Mouse (Mus musculus) embryonic facial prominence, embryonic 10.5 days (tissue): Measurements from ENCODE around the gene Pcsk7. TPM values are rescaled to one million over a fixed set of nuclear protein-coding genes. Genes with fewer than 3 reads are reported as not detected.

Source experiments
- DNase-seq: peaks from one replicate; pipeline ENCODE4 v3.0.0-alpha.2; 2017; ENCODE audit warnings: low spot score
- H3K27ac ChIP-seq: fragments of 300-500 bp; sonication (generic); replicated peaks from 2 replicates; pipeline ENCODE4 v1.5.1; 2016; ENCODE audit warnings: mild to moderate bottlenecking
- H3K27me3 ChIP-seq: fragments of 300-500 bp; sonication (generic); replicated peaks from 2 replicates; pipeline ENCODE4 v1.6.1; 2016; ENCODE audit warnings: low read depth, mild to moderate bottlenecking; ENCODE audit not compliant: poor library complexity, severe bottlenecking
- H3K36me3 ChIP-seq: fragments of 300-500 bp; sonication (generic); replicated peaks from 2 replicates; pipeline ENCODE4 v1.6.1; 2016; ENCODE audit warnings: mild to moderate bottlenecking, moderate library complexity
- H3K4me1 ChIP-seq: fragments of 300-500 bp; sonication (generic); 2 replicates; pipeline ENCODE4 v1.6.1; 2016
- H3K4me3 ChIP-seq: fragments of 300-500 bp; sonication (generic); 2 replicates; pipeline ENCODE4 v1.5.1; 2016; ENCODE audit warnings: mild to moderate bottlenecking, moderate library complexity
- H3K9me3 ChIP-seq: fragments of 300-500 bp; sonication (generic); 2 replicates; pipeline ENCODE4 v1.6.1; 2016; ENCODE audit warnings: mild to moderate bottlenecking
- WGBS: fragments of 180-500 bp; shearing (Covaris S2); methylation state at CpG from one replicate; pipeline ENCODE4 v1.1.7; 2016; 5-methylcytosine and 5-hydroxymethylcytosine counted together
- polyA plus RNA-seq: library from polyadenylated mRNA; unstranded; fragments of >200 nt; fragmentation: Nextera tagmentation; extraction: Ambion mirVana; gene quantifications from 2 replicates; pipeline ENCODE4 v1.2.1, GENCODE M21; 2016

Pcsk7 gene
- polyA plus RNA-seq, 1 experiment from 2014 or later = 18.9 TPM

GRCm38 (mm10) chr9:45942464-45942863 lies 36.2 kb downstream of the Pcsk7 start:
- no peak for DNase-seq

GRCm38 (mm10) chr9:45942916-45943315 lies 36.6 kb downstream of the Pcsk7 start:
- WGBS = 95% methylated on average over 8 of the region's 8 CpGs

More at GRCm38 (mm10) chr9:45942464-45942863, 36.2 kb downstream of the Pcsk7 start:
- Histone ChIP-seq H3K36me3 (peaks cover 90% of the 10 kb centered on the region), H3K9me3 (no peaks in the 10 kb centered on the region), H3K27me3 (no peaks in the 10 kb centered on the region), H3K27ac (no peak overlapping the region), H3K4me1 (no peaks in the 10 kb centered on the region), H3K4me3 (no peak overlapping the region)
- 95% methylated on average over 16 of the region's 16 CpGs for WGBS

GRCm38 (mm10) chr9:45943628-45944505 lies 37.6 kb downstream of the Pcsk7 start:
- Histone ChIP-seq H3K36me3 (peaks cover 91% of the 10 kb centered on the region), H3K27ac (no peak overlapping the region), H3K4me3 (no peak overlapping the region), H3K4me1 (no peaks in the 10 kb centered on the region), H3K27me3 (no peaks in the 10 kb centered on the region), H3K9me3 (no peaks in the 10 kb centered on the region)
- no peak for DNase-seq
- WGBS = 88% methylated on average over 8 of the region's 8 CpGs

More at GRCm38 (mm10) chr9:45942916-45943315, 36.6 kb downstream of the Pcsk7 start:
- Histone ChIP-seq H3K36me3 (peaks cover 91% of the 10 kb centered on the region), H3K4me1 (no peaks in the 10 kb centered on the region), H3K27ac (no peak overlapping the region), H3K9me3 (no peaks in the 10 kb centered on the region), H3K4me3 (no peak overlapping the region), H3K27me3 (no peaks in the 10 kb centered on the region)
- DNase-seq = no peak

- no peaks in the 10 kb centered on the region for H3K4me1 ChIP-seq
- no peak for DNase-seq
- H3K27ac ChIP-seq = no peak overlapping the region
- WGBS = 86% methylated on average over 13 of the region's 13 CpGs
- H3K4me3 ChIP-seq = no peak overlapping the region
- H3K27me3 ChIP-seq = no peaks in the 10 kb centered on the region
- peaks cover 92% of the 10 kb centered on the region for H3K36me3 ChIP-seq
- no peaks in the 10 kb centered on the region for H3K9me3 ChIP-seq
Measured at GRCm38 (mm10) chr9:45944506-45945400, 38.5 kb downstream of the Pcsk7 start.

- Histone ChIP-seq H3K36me3 (peaks cover 99% of the 10 kb centered on the region), H3K9me3 (no peaks in the 10 kb centered on the region), H3K4me1 (no peaks in the 10 kb centered on the region), H3K27me3 (no peaks in the 10 kb centered on the region), H3K27ac (no peak overlapping the region), H3K4me3 (no peak overlapping the region)
- WGBS = 91% methylated on average over 13 of the region's 13 CpGs
- no peak for DNase-seq
Measured at GRCm38 (mm10) chr9:45945721-45946120, 39.4 kb downstream of the Pcsk7 start.

GRCm38 (mm10) chr9:45946182-45946871 lies 40.0 kb downstream of the Pcsk7 start:
- Histone ChIP-seq H3K9me3 (no peaks in the 10 kb centered on the region), H3K4me3 (no peak overlapping the region), H3K4me1 (no peaks in the 10 kb centered on the region), H3K27ac (no peak overlapping the region), H3K27me3 (no peaks in the 10 kb centered on the region), H3K36me3 (peaks cover 98% of the 10 kb centered on the region)
- 88% methylated on average over 16 of the region's 16 CpGs for WGBS
- DNase-seq = no peak

- Histone ChIP-seq H3K27me3 (no peaks in the 10 kb centered on the region), H3K27ac (no peak overlapping the region), H3K36me3 (peaks cover 98% of the 10 kb centered on the region), H3K4me1 (no peaks in the 10 kb centered on the region), H3K9me3 (no peaks in the 10 kb centered on the region), H3K4me3 (no peak overlapping the region)
- 92% methylated on average over 10 of the region's 10 CpGs for WGBS
- DNase-seq = no peak
Measured at GRCm38 (mm10) chr9:45946872-45947183, 40.5 kb downstream of the Pcsk7 start.

GRCm38 (mm10) chr9:45952057-45952456 lies 45.8 kb downstream of the Pcsk7 start:
- Histone ChIP-seq H3K4me1 (peaks cover 32% of the 10 kb centered on the region), H3K4me3 (no peak overlapping the region), H3K27me3 (no peaks in the 10 kb centered on the region), H3K9me3 (no peaks in the 10 kb centered on the region), H3K27ac (no peak overlapping the region), H3K36me3 (peaks cover 59% of the 10 kb centered on the region)
- 91% methylated on average over 4 of the region's 4 CpGs for WGBS
- no peak for DNase-seq

- H3K4me1 ChIP-seq = peaks cover 32% of the 10 kb centered on the region
- H3K9me3 ChIP-seq = no peaks in the 10 kb centered on the region
- no peaks in the 10 kb centered on the region for H3K27me3 ChIP-seq
- peak overlapping the region; percentile 95; the same call in 1 of the 2 replicates for H3K4me3 ChIP-seq
- H3K36me3 ChIP-seq = peaks cover 52% of the 10 kb centered on the region
- no peak overlapping the region for H3K27ac ChIP-seq
- WGBS = 81% methylated on average over 7 of the region's 7 CpGs
- DNase-seq = no peak
Measured at GRCm38 (mm10) chr9:45952890-45953289, 46.6 kb downstream of the Pcsk7 start.

- 61% methylated on average over 13 of the region's 13 CpGs for WGBS
- H3K4me1 ChIP-seq = peaks cover 32% of the 10 kb centered on the region
- peak overlapping the region; percentile 91 for H3K27ac ChIP-seq
- no peaks in the 10 kb centered on the region for H3K27me3 ChIP-seq
- no peak for DNase-seq
- H3K36me3 ChIP-seq = peaks cover 44% of the 10 kb centered on the region
- no peaks in the 10 kb centered on the region for H3K9me3 ChIP-seq
- H3K4me3 ChIP-seq = peak overlapping the region; percentile 95
Measured at GRCm38 (mm10) chr9:45953511-45954293, 47.4 kb downstream of the Pcsk7 start.

- under 1% methylated on average over 63 of the region's 63 CpGs for WGBS
- peaks cover 34% of the 10 kb centered on the region for H3K4me1 ChIP-seq
- H3K9me3 ChIP-seq = no peaks in the 10 kb centered on the region
- no peaks in the 10 kb centered on the region for H3K27me3 ChIP-seq
- peak overlapping the region; percentile 91 for H3K27ac ChIP-seq
- H3K4me3 ChIP-seq = peak overlapping the region; percentile 95
- H3K36me3 ChIP-seq = peaks cover 38% of the 10 kb centered on the region
- peak; percentile 68 for DNase-seq
Measured at GRCm38 (mm10) chr9:45954294-45955106, 48.2 kb downstream of the Pcsk7 start.
